Mouse (Mus musculus): ENCODE measurements at regions not wholly inside any gene's neighbourhood (a gene's known extent, or its start where the extent isn't known, plus 50 kb on each side); places are given as distances from the start of the nearest gene placed in this dataset.
A peak's percentile ranks its signal among the peaks of the same experiment; 100 is the strongest.

DNA sequence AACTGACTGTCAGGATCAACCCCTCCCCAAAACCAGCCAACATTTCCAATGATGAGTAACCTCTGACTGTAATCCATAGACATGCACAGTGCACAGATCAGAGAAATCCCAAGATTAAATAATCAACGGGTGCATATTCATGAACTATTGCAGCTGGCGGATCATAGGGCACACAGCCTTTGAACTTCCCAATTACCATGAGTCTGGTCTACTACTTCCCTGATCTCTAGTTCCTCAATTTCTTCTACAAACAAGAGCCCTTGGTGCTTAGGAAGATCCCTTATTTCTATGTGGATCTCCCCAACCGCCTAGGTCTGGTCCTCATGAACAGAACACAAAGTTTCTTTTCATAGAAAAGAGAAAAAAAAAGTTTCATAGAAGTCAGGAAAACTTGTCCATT lies 224.0 kb downstream of the Mreg start:
- Histone ChIP-seq H3K27ac (no peak overlapping the region), H3K36me3 (no peaks in the 10 kb centered on the region), H3K4me3 (replicated peaks) (no peak overlapping the region), H3K9ac (no peak overlapping the region), H3K4me1 (replicated peaks) (no peaks in the 10 kb centered on the region), H3K4me2 (replicated peaks) (no peak overlapping the region), H3K9me3 (no peaks in the 10 kb centered on the region), H3K27me3 (replicated peaks) (no peaks in the 10 kb centered on the region)
- WGBS = 95% methylated on average over 3 of the region's 3 CpGs
- ATAC-seq = no peak

DNA sequence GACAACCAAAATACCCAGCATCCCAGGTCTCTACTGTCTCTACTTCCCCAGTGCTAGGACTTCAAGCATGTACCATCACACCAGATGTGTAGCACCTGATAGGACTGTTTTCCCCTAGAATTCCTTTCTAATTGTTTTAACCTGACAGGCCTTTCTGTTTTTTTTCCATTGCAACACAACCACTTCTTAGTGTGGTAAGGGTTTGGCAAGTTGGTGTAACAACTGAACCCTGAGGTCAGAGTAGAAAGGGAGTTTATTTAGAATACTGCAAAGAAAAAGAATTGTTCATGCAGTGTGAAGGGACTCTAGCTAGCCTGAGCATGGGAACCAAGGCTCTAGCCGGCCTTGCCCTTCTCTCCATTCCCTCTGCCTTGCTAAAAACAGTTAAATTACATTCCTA lies 226.1 kb downstream of the Mreg start:
- ATAC-seq = no peak
- H3K4me1 ChIP-seq (replicated peaks) = no peaks in the 10 kb centered on the region
- WGBS = 80% methylated on average over 1 of the region's 1 CpGs
- no peak overlapping the region for H3K9ac ChIP-seq
- H3K9me3 ChIP-seq = no peaks in the 10 kb centered on the region
- no peaks in the 10 kb centered on the region for H3K36me3 ChIP-seq
- H3K27me3 ChIP-seq (replicated peaks) = no peaks in the 10 kb centered on the region
- no peak overlapping the region for H3K4me3 ChIP-seq (replicated peaks)
- no peak overlapping the region for H3K27ac ChIP-seq
- no peak overlapping the region for H3K4me2 ChIP-seq (replicated peaks)

DNA sequence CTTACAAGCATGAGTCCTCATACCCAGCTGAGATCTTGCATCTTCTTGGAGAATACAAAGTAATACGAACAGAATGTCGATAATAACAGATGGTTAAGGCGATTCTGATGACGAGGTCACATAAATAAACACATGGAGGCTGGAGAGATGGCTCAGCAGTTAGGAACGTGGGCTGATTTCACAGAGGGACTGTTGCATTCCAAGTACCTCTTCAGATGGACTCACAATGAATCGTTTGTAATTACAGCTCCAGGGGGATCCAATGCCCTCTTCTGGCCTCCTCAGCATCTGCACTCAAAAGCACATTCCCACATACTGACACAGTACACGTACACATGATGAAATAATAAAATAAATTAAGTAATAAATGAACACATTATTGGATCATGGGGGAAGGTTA lies 228.3 kb downstream of the Mreg start:
- no peak overlapping the region for H3K4me3 ChIP-seq (replicated peaks)
- no peak overlapping the region for H3K27ac ChIP-seq
- H3K4me1 ChIP-seq (replicated peaks) = no peaks in the 10 kb centered on the region
- no peaks in the 10 kb centered on the region for H3K36me3 ChIP-seq
- no peak overlapping the region for H3K4me2 ChIP-seq (replicated peaks)
- WGBS = 76% methylated on average over 7 of the region's 7 CpGs
- H3K9ac ChIP-seq = no peak overlapping the region
- no peaks in the 10 kb centered on the region for H3K27me3 ChIP-seq (replicated peaks)
- ATAC-seq = no peak
- H3K9me3 ChIP-seq = no peaks in the 10 kb centered on the region

DNA sequence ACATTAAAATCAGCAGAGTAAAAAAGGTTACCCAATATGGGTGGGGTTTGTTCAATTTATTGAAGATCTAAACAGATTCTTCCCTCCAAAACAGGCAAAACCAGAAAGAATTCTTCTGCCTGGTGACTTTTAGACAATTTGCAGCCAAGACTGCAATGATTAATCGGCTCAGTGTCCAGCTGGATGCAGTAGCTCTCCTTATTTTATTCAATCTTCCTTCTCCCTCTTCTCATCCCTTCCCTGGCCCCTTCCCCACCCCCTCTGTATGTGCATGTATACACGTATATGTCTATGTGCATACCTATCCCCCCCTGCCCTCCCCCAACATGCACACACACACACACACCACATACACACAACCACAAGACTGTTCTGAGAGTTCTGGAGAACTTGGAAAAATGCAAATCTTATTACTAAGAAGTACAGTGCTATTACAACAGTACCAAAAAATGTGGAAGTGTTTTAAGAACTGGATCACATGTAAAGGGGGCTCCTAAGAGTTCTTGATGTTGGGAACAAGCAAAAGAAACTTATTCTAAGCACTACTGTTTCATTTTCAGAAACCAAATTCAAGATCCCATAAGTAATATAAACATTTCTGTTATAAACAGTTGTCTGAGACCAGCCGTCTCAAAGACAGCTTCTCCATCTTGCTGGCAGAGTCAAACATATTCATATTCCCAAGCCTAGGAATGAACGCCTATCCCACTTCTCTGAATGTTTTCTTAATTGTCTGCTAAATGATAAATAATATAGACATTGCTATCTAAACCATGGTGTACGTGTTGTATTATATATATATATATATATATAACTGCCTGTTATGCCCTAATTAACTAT lies 229.5 kb downstream of the Mreg start:
- no peak overlapping the region for H3K9ac ChIP-seq
- H3K4me3 ChIP-seq (replicated peaks) = no peak overlapping the region
- H3K4me2 ChIP-seq (replicated peaks) = no peak overlapping the region
- ATAC-seq = peak; percentile 20
- no peaks in the 10 kb centered on the region for H3K27me3 ChIP-seq (replicated peaks)
- no peaks in the 10 kb centered on the region for H3K9me3 ChIP-seq
- WGBS = 54% methylated on average over 5 of the region's 5 CpGs
- H3K4me1 ChIP-seq (replicated peaks) = no peaks in the 10 kb centered on the region
- 0 out of 2 replicates have a peak overlapping the region, but pooled peaks have one; percentile 14 for H3K27ac ChIP-seq
- no peaks in the 10 kb centered on the region for H3K36me3 ChIP-seq

DNA sequence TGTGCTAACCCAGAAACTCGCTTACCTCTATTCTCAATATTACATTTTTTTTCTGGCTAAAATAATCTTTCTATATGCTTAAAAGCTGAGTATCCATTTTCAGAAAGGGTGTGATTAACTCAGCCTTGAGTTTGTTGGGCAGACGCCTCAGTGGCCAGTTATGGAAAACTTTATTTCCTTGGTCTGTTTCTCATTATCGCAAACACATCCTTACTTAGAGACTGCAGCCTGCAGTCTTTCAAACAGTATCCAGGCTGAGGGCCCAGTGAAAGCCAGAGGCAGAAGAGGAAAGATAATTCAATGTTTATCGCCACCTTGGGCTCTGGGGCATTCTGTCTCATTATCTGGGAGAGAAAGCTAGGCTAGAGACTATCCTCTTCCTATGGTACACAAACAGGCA lies 231.5 kb downstream of the Mreg start:
- no peaks in the 10 kb centered on the region for H3K36me3 ChIP-seq
- no peak overlapping the region for H3K4me3 ChIP-seq (replicated peaks)
- H3K9ac ChIP-seq = no peak overlapping the region
- H3K27me3 ChIP-seq (replicated peaks) = no peaks in the 10 kb centered on the region
- no peaks in the 10 kb centered on the region for H3K4me1 ChIP-seq (replicated peaks)
- no peaks in the 10 kb centered on the region for H3K9me3 ChIP-seq
- WGBS = 61% methylated on average over 4 of the region's 4 CpGs
- no peak for ATAC-seq
- H3K4me2 ChIP-seq (replicated peaks) = no peak overlapping the region
- H3K27ac ChIP-seq = no peak overlapping the region

DNA sequence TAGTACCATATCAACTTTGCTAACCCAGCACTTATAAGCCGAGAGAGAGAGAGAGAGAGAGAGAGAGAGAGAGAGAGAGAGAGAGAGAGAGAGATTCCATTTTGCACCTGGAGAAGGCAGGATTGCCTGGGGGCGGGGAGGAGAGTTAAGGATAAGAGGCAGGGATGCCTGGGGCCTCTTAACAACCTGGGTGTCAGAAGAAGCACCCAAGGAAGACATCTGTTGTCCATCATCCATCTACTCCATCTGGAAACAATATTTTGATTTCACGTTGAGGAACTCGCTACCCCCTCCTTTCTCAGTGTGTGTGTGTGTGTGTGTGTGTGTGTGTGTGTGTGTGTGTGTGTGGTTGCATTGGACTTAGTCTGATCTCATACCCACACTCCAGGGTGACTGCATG lies 232.8 kb downstream of the Mreg start:
- 67% methylated on average over 4 of the region's 4 CpGs for WGBS

DNA sequence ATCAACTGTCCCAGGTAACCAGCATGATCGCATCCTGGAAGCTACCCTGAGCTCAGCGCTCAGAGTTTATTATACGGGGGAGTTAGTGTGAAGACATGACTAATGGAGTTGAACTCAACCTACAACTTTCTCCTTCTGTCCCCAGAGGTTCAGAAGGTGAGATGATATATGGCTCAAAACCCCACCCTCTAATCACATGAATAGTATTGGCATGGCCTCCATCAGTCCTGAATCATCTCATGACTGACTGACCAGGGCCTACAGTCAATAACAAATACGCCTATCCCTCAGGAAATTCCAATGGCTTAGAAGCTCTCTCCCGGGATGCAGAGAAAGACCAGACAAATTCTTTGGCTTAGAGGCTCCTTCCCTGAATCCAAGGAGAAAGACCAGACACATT lies 234.7 kb downstream of the Mreg start:
- no peaks in the 10 kb centered on the region for H3K36me3 ChIP-seq
- ATAC-seq = no peak
- H3K4me2 ChIP-seq (replicated peaks) = no peak overlapping the region
- H3K4me3 ChIP-seq (replicated peaks) = no peak overlapping the region
- H3K9ac ChIP-seq = no peak overlapping the region
- 79% methylated on average over 5 of the region's 5 CpGs for WGBS
- H3K27ac ChIP-seq = no peak overlapping the region
- no peaks in the 10 kb centered on the region for H3K27me3 ChIP-seq (replicated peaks)
- no peaks in the 10 kb centered on the region for H3K9me3 ChIP-seq
- H3K4me1 ChIP-seq (replicated peaks) = no peaks in the 10 kb centered on the region

More for the DNA sequence above, 232.8 kb downstream of the Mreg start:
- Histone ChIP-seq H3K4me1 (replicated peaks) (no peaks in the 10 kb centered on the region), H3K4me2 (replicated peaks) (no peak overlapping the region), H3K36me3 (no peaks in the 10 kb centered on the region), H3K27me3 (replicated peaks) (no peaks in the 10 kb centered on the region), H3K4me3 (replicated peaks) (no peak overlapping the region), H3K27ac (no peak overlapping the region), H3K9me3 (no peaks in the 10 kb centered on the region), H3K9ac (no peak overlapping the region)
- ATAC-seq = no peak

DNA sequence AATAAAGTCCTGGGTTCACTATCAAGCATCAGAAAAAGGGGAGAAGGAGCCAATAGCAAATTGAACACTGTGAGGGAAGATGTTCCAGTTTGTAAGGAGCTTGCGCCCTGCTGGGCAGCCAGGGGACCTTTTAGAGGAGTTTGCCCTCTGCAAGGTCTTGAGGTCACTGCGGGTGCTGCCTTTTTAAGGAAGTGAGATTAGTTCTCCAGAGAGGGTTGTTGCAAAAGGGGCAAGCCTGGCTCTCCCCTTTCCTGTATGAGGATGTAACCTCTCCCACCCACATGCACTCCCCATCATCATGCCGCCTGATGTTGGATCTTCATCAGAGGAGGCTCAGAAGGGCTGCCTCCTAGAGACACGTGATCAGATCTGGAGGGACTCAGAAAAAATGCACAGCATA lies 237.4 kb downstream of the Mreg start:
- 69% methylated on average over 4 of the region's 4 CpGs for WGBS
- no peaks in the 10 kb centered on the region for H3K9me3 ChIP-seq
- H3K9ac ChIP-seq = no peak overlapping the region
- no peak overlapping the region for H3K27ac ChIP-seq
- no peak for ATAC-seq
- H3K4me2 ChIP-seq (replicated peaks) = no peak overlapping the region
- no peaks in the 10 kb centered on the region for H3K36me3 ChIP-seq
- no peaks in the 10 kb centered on the region for H3K27me3 ChIP-seq (replicated peaks)
- no peak overlapping the region for H3K4me3 ChIP-seq (replicated peaks)
- H3K4me1 ChIP-seq (replicated peaks) = no peaks in the 10 kb centered on the region

DNA sequence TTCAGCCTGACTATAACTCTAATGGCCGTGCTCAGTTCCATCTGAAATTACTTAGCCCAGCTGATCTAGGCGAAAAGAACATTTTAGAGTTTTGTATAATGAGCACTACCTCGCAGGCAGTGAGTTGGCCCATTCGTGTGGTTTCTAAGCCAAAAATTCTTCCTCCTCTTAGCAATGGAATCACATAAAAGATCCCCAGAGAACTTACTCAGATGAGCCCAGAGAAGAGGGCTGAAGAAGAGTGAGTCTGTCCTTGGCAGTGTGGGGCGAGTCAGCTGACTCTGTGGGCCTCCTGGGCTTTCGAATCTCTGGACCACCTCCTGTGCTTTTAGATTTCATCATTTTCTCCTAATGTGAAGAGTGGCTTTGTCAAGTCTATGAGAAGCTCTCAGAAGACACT lies 240.2 kb downstream of the Mreg start:
- Histone ChIP-seq H3K4me2 (replicated peaks) (no peak overlapping the region), H3K9ac (no peak overlapping the region), H3K27ac (no peak overlapping the region), H3K4me3 (replicated peaks) (no peak overlapping the region), H3K9me3 (no peaks in the 10 kb centered on the region), H3K4me1 (replicated peaks) (no peaks in the 10 kb centered on the region), H3K36me3 (no peaks in the 10 kb centered on the region), H3K27me3 (replicated peaks) (no peaks in the 10 kb centered on the region)
- ATAC-seq = no peak
- 82% methylated on average over 6 of the region's 6 CpGs for WGBS

DNA sequence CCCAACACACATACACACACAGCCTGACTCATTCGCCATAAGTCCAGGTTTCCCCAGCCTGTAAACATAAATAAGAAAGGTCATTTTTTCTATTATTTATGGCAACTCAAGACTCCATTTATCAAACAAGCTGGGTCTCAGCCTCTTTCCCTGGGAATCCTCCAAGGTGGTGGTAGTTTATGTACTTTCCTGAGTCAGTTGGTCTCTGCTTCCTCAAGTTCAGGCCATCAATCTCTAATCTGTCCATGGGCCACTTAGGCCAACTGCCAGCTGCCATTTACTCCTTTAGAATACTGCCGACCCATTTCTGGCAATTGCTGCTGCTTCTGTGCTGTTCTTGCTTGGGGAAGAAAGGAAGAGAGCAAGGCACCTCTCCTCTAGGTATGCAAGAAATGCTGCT lies 241.3 kb downstream of the Mreg start:
- no peak for ATAC-seq
- 63% methylated on average over 2 of the region's 2 CpGs for WGBS

DNA sequence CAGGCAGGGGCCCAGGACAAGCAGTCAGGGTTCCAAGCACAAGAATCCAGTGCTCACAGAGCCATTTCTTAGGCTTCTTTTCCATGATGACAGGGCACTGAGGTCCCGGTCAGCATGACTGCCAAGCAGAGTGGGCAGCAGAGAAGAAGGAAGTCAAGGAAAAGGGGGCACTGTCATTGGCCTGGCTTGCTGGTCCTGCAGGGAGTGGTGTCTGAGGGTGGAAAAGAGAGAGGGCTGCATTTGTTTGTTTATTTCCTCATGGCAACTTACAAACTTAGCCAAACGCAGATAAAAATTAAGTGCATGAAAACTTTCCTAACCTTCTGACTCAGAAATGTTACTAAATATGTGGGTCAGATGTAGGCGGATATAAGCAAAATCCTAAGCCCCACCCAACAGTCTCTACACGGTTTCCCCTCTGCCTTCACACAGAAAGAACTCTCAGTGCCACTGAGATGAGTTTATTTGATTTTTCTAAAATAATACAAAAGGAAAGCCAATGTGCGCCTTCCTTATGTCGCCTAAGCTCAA lies 244.5 kb downstream of the Mreg start:
- Histone ChIP-seq H3K4me2 (replicated peaks) (no peak overlapping the region), H3K27me3 (replicated peaks) (no peaks in the 10 kb centered on the region), H3K27ac (no peak overlapping the region), H3K4me3 (replicated peaks) (no peak overlapping the region), H3K4me1 (replicated peaks) (no peaks in the 10 kb centered on the region), H3K36me3 (no peaks in the 10 kb centered on the region), H3K9me3 (no peaks in the 10 kb centered on the region), H3K9ac (no peak overlapping the region)
- WGBS = 89% methylated on average over 6 of the region's 6 CpGs
- ATAC-seq = no peak

More for the DNA sequence above, 241.3 kb downstream of the Mreg start:
- Histone ChIP-seq H3K4me1 (replicated peaks) (no peaks in the 10 kb centered on the region), H3K9ac (no peak overlapping the region), H3K27me3 (replicated peaks) (no peaks in the 10 kb centered on the region), H3K4me2 (replicated peaks) (no peak overlapping the region), H3K4me3 (replicated peaks) (no peak overlapping the region), H3K9me3 (no peaks in the 10 kb centered on the region), H3K27ac (no peak overlapping the region), H3K36me3 (no peaks in the 10 kb centered on the region)

DNA sequence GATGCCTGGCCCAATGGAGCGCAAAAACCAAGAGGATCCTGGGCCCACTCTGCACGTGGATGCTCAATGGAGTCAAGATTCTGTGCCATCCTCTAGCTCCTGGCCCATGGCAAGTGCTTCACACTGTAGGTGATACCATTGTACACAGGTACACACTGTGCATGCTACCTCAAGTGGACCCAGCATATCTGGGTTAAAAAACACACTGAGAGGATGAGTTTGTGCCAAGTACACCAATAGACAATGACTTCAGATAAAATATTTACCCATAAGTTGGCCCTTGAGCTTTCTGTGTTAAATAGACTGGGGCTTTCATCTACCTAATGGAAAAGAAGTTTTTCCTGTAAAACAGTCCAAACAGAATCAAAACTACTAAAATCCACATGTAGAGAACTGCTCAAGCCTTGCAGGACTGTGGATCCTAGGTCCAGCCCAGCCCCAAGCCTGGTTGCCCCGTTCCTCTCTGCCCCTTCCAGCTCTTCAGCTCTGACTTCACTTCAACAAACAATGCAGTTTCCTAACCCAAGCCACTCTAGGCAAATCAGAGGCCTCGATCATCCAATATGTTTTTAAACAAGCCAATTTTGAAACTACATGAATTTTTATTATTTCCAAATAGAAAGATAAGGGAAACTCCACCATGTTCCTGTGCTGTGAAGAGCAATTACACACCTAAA lies 247.5 kb downstream of the Mreg start:
- Histone ChIP-seq H3K9me3 (no peaks in the 10 kb centered on the region), H3K27me3 (replicated peaks) (no peaks in the 10 kb centered on the region), H3K4me2 (replicated peaks) (no peak overlapping the region), H3K4me3 (replicated peaks) (no peak overlapping the region), H3K4me1 (replicated peaks) (no peaks in the 10 kb centered on the region), H3K27ac (no peak overlapping the region), H3K36me3 (no peaks in the 10 kb centered on the region), H3K9ac (no peak overlapping the region)
- ATAC-seq = no peak
- WGBS = 87% methylated on average over 4 of the region's 4 CpGs

DNA sequence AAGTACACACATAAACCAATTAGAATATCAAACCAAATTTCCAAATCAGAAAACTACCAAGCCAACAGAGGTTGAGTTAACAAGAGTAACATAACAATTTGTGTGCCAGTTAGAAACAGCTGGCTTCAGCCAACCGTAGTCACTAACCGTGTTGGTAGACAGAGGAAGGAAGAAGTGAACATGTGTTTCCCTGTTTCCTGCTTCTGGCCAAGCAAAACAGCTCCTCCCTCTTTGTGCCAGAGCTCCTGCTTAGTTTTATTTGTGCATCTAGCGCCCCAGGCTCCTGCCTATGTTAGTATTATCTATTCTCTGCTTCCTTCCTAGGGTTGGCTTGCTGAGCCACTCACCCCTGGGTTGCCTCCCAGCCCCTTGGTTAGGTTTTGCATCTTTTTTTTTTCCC lies 255.2 kb downstream of the Mreg start:
- H3K27me3 ChIP-seq (replicated peaks) = no peaks in the 10 kb centered on the region
- no peak overlapping the region for H3K4me2 ChIP-seq (replicated peaks)
- no peaks in the 10 kb centered on the region for H3K4me1 ChIP-seq (replicated peaks)
- no peaks in the 10 kb centered on the region for H3K36me3 ChIP-seq
- H3K4me3 ChIP-seq (replicated peaks) = no peak overlapping the region
- WGBS = 55% methylated on average over 3 of the region's 3 CpGs
- no peak overlapping the region for H3K9ac ChIP-seq
- no peaks in the 10 kb centered on the region for H3K9me3 ChIP-seq
- H3K27ac ChIP-seq = no peak overlapping the region
- no peak for ATAC-seq
